Mouse (Mus musculus): Measurements from ENCODE around the gene Gm36210. TPM values are rescaled to one million over a fixed set of nuclear protein-coding genes. Genes with fewer than 3 reads are reported as not detected.

Gm36210 gene
- total RNA-seq (2021): not detected
- long read RNA-seq, experiment 1: 0 reads
- long read RNA-seq, experiment 2: 0 reads

- no peak for DNase-seq
Observed at GRCm38 (mm10) chr7:4906466-4906950, at the start of gene Gm36210. TSS of gene Gm36210 (minus strand) at chr7:4906516.

- peak; percentile 32 to 50 for DNase-seq
Observed at GRCm38 (mm10) chr7:4953815-4954445, 47.6 kb upstream of the Gm36210 start.

GRCm38 (mm10) chr7:4950561-4951342 lies 44.4 kb upstream of the Gm36210 start:
- peak; percentile 45 to 69 for DNase-seq

GRCm38 (mm10) chr7:4948386-4948785 lies 42.1 kb upstream of the Gm36210 start:
- no peak for DNase-seq

GRCm38 (mm10) chr7:4947855-4948254 lies 41.5 kb upstream of the Gm36210 start:
- peak; percentile 70 to 85 for DNase-seq

GRCm38 (mm10) chr7:4943223-4943815 lies 37.0 kb upstream of the Gm36210 start:
- DNase-seq: peak; percentile 94 to 98

GRCm38 (mm10) chr7:4942673-4943072 lies 36.4 kb upstream of the Gm36210 start:
- DNase-seq: no peak

- DNase-seq: peak; percentile 83 to 96
Observed at GRCm38 (mm10) chr7:4940068-4940479, 33.8 kb upstream of the Gm36210 start.

GRCm38 (mm10) chr7:4938456-4938855 lies 32.1 kb upstream of the Gm36210 start:
- peak; percentile 70 to 90 for DNase-seq

GRCm38 (mm10) chr7:4937392-4937791 lies 31.1 kb upstream of the Gm36210 start:
- no peak for DNase-seq

- DNase-seq: no peak
Observed at GRCm38 (mm10) chr7:4936832-4937231, 30.5 kb upstream of the Gm36210 start.

- DNase-seq: no peak
Observed at GRCm38 (mm10) chr7:4934160-4934914, 28.0 kb upstream of the Gm36210 start.

GRCm38 (mm10) chr7:4933103-4933502 lies 26.8 kb upstream of the Gm36210 start:
- DNase-seq: no peak

- DNase-seq: no peak
Observed at GRCm38 (mm10) chr7:4928323-4928722, 22.0 kb upstream of the Gm36210 start.

GRCm38 (mm10) chr7:4927711-4928110 lies 21.4 kb upstream of the Gm36210 start:
- no peak for DNase-seq

- DNase-seq: no peak
Observed at GRCm38 (mm10) chr7:4926849-4927248, 20.5 kb upstream of the Gm36210 start.

GRCm38 (mm10) chr7:4925441-4926381 lies 19.4 kb upstream of the Gm36210 start, which contains the start of gene Ssc5d:
TSS of gene Ssc5d (plus strand) at chr7:4925785.
- peak; percentile 69 to 72 for DNase-seq

GRCm38 (mm10) chr7:4924891-4925301 lies 18.6 kb upstream of the Gm36210 start:
- peak; percentile 77 to 86 for DNase-seq

- DNase-seq: no peak
Observed at GRCm38 (mm10) chr7:4924483-4924882, 18.2 kb upstream of the Gm36210 start.

- peak; percentile 54 to 65 for DNase-seq
Observed at GRCm38 (mm10) chr7:4923586-4924364, 17.5 kb upstream of the Gm36210 start.
